Mouse (Mus musculus) liver (tissue): ENCODE results near the gene Mkrn2os.
A peak's percentile ranks its signal among the peaks of the same experiment; 100 is the strongest.
"Not testable (repeated sequence)": the region's sequence is repeated elsewhere in the genome, so short reads cannot be mapped to it uniquely, and the experiment has no call there.

ENCODE experiments used
- DNase-seq: peaks from one replicate; pipeline ENCODE4 v3.0.0-alpha.2; 2020; ENCODE audit warnings: mixed read lengths

Gene Mkrn2os

GRCm38 (mm10) chr6:115592458-115592857 lies at the start of gene Mkrn2os:
Gene Mkrn2os, minus strand, starts transcription at chr6:115592576.
- no peak for DNase-seq

GRCm38 (mm10) chr6:115638188-115638587 lies 45.8 kb upstream of the Mkrn2os start:
- not testable (repeated sequence) for DNase-seq

- DNase-seq, result no peak
Observed at GRCm38 (mm10) chr6:115634015-115634414, 41.6 kb upstream of the Mkrn2os start.

GRCm38 (mm10) chr6:115631056-115631795 lies 38.9 kb upstream of the Mkrn2os start:
- DNase-seq, result no peak

GRCm38 (mm10) chr6:115626121-115626520 lies 33.7 kb upstream of the Mkrn2os start:
- DNase-seq, result no peak

GRCm38 (mm10) chr6:115620942-115621341 lies 28.6 kb upstream of the Mkrn2os start:
- no peak for DNase-seq

GRCm38 (mm10) chr6:115619818-115620217 lies 27.4 kb upstream of the Mkrn2os start:
- DNase-seq, result no peak

GRCm38 (mm10) chr6:115615983-115616382 lies 23.6 kb upstream of the Mkrn2os start:
- DNase-seq, result no peak

- no peak for DNase-seq
Observed at GRCm38 (mm10) chr6:115613793-115614192, 21.4 kb upstream of the Mkrn2os start.

GRCm38 (mm10) chr6:115610301-115610700 lies 17.9 kb upstream of the Mkrn2os start:
- no peak for DNase-seq

- DNase-seq, result peak; percentile 38
Observed at GRCm38 (mm10) chr6:115609121-115609520, 16.7 kb upstream of the Mkrn2os start.

- DNase-seq, result no peak
Observed at GRCm38 (mm10) chr6:115607429-115607828, 15.1 kb upstream of the Mkrn2os start.

GRCm38 (mm10) chr6:115606461-115606860 lies 14.1 kb upstream of the Mkrn2os start:
- DNase-seq, result no peak

- peak; percentile 91 for DNase-seq
Observed at GRCm38 (mm10) chr6:115601715-115602523, 9.5 kb upstream of the Mkrn2os start, which contains the start of gene Mkrn2. Gene Mkrn2, plus strand, starts transcription at chr6:115601902.

GRCm38 (mm10) chr6:115601322-115601714 lies 8.9 kb upstream of the Mkrn2os start:
- no peak for DNase-seq

- DNase-seq, result no peak
Observed at GRCm38 (mm10) chr6:115595667-115596066, 3.3 kb upstream of the Mkrn2os start.

GRCm38 (mm10) chr6:115594463-115594862 lies 2.1 kb upstream of the Mkrn2os start:
- DNase-seq, result no peak

- DNase-seq, result no peak
Observed at GRCm38 (mm10) chr6:115593252-115593651, 876 bp upstream of the Mkrn2os start.

GRCm38 (mm10) chr6:115591692-115592359 lies 550 bp downstream of the Mkrn2os start:
- no peak for DNase-seq

GRCm38 (mm10) chr6:115586321-115586720 lies 6.1 kb downstream of the Mkrn2os start:
- no peak for DNase-seq

- no peak for DNase-seq
Observed at GRCm38 (mm10) chr6:115584176-115584575, 8.2 kb downstream of the Mkrn2os start.

- DNase-seq, result no peak
Observed at GRCm38 (mm10) chr6:115583430-115584125, 8.8 kb downstream of the Mkrn2os start.
